Mouse (Mus musculus) embryonic facial prominence, embryonic 11.5 days (tissue): Measurements from ENCODE around the gene Pik3r5. TPM values are rescaled to one million over a fixed set of nuclear protein-coding genes. Genes with fewer than 3 reads are reported as not detected.

Source experiments
- ATAC-seq: fragments of 200-750 bp; cut with Nextera tagmentation; replicated peaks from 2 replicates; pipeline ENCODE4 v1.8.0; 2017; ENCODE audit warnings: low read depth; ENCODE audit not compliant: insufficient number of reproducible peaks, low FRiP score, low TSS enrichment
- DNase-seq: peaks from one replicate; pipeline ENCODE4 v3.0.0-alpha.2; 2015; ENCODE audit warnings: low spot score
- H3K27ac ChIP-seq: fragments of 300-500 bp; sonication (generic); replicated peaks from 2 replicates; pipeline ENCODE4 v1.5.1; 2014; ENCODE audit warnings: mild to moderate bottlenecking, low read depth, low read length, control low read depth
- H3K27me3 ChIP-seq: fragments of 300-500 bp; sonication (generic); 2 replicates; pipeline ENCODE4 v1.6.1; 2014; ENCODE audit warnings: mild to moderate bottlenecking, low read length, moderate library complexity, mixed read lengths; ENCODE audit not compliant: control insufficient read depth, insufficient read depth
- H3K36me3 ChIP-seq: fragments of 300-500 bp; sonication (generic); replicated peaks from 2 replicates; pipeline ENCODE4 v1.6.1; 2014; ENCODE audit warnings: low read depth, mild to moderate bottlenecking, low read length, moderate library complexity, mixed read lengths; ENCODE audit not compliant: control insufficient read depth, insufficient read depth
- H3K4me1 ChIP-seq: fragments of 300-500 bp; sonication (generic); 2 replicates; pipeline ENCODE4 v1.6.1; 2014; ENCODE audit warnings: low read length, mixed read lengths; ENCODE audit not compliant: control insufficient read depth, insufficient read depth
- H3K4me2 ChIP-seq: fragments of 300-500 bp; sonication (generic); 2 replicates; pipeline ENCODE4 v1.6.1; 2014; ENCODE audit warnings: low read depth, mild to moderate bottlenecking, control low read depth, low read length, moderate library complexity
- H3K4me3 ChIP-seq: fragments of 300-500 bp; sonication (generic); 2 replicates; pipeline ENCODE4 v1.5.1; 2014; ENCODE audit warnings: low read depth, low read length, control low read depth
- H3K9ac ChIP-seq: fragments of 300-500 bp; sonication (generic); replicated peaks from 2 replicates; pipeline ENCODE4 v1.6.1; 2014; ENCODE audit warnings: mild to moderate bottlenecking, control low read depth, low read length
- H3K9me3 ChIP-seq: fragments of 300-500 bp; sonication (generic); replicated peaks from 2 replicates; pipeline ENCODE4 v1.6.1; 2016; ENCODE audit warnings: mild to moderate bottlenecking, low read length, inconsistent platforms, mixed read lengths; ENCODE audit not compliant: control insufficient read depth
- WGBS: fragments of 180-500 bp; shearing (Covaris S2); extraction: QIAGEN DNeasy Blood & Tissue Kit; methylation state at CpG from one replicate; pipeline ENCODE4 v1.1.7; 2014; 5-methylcytosine and 5-hydroxymethylcytosine counted together
- polyA plus RNA-seq: library from polyadenylated mRNA; unstranded; fragments of >200 nt; fragmentation: Nextera tagmentation; extraction: Ambion mirVana; gene quantifications from 2 replicates; pipeline ENCODE4 v1.2.1, GENCODE M21; 2014

Gene Pik3r5
- polyA plus RNA-seq, 1 experiment from 2014 or later, result 0.66 TPM

GRCm38 (mm10) chr11:68432361-68433021, 570 bp downstream of the Pik3r5 start:
- DNase-seq (no peak), ATAC-seq (peak; percentile 58)
- no peaks in the 10 kb centered on the region for H3K36me3 ChIP-seq
- H3K4me1 ChIP-seq, result no peaks in the 10 kb centered on the region; the same call in 1 of the 2 replicates
- peak overlapping the region; percentile 34; the same call in 1 of the 2 replicates for H3K9ac ChIP-seq
- no peak overlapping the region for H3K27ac ChIP-seq
- WGBS, result 35% methylated on average over 23 of the region's 23 CpGs
- H3K4me3 ChIP-seq, result peak overlapping the region; percentile 42
- no peaks in the 10 kb centered on the region for H3K9me3 ChIP-seq
- H3K27me3 ChIP-seq, result peaks cover 5% of the 10 kb centered on the region
- H3K4me2 ChIP-seq, result peak overlapping the region; percentile 67

DNA sequence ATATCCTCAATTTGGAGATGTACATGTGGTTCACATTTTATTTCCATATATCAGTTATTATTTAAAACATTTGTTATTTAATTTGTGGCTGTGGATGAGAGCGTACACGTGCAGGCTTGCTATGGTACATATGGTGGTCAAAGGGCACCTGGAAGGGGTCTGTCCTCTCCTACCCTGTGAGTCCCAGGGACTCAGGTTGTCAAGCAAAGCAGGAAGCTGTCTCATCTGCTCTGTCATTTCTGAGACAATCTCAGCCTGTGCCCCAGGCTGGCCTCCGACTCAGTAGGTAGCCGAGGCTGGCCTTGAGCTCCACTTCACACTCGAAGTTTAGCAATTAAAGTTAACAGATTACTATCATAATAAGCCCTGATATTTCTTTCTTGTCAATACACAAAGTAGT, 1.6 kb downstream of the Pik3r5 start:
- no peak for DNase-seq
- ATAC-seq, result no peak
- no peak overlapping the region for H3K9ac ChIP-seq
- peaks cover 5% of the 10 kb centered on the region for H3K27me3 ChIP-seq
- H3K36me3 ChIP-seq, result no peaks in the 10 kb centered on the region
- H3K4me2 ChIP-seq, result no peak overlapping the region
- no peaks in the 10 kb centered on the region for H3K9me3 ChIP-seq
- H3K27ac ChIP-seq, result no peak overlapping the region
- 82% methylated on average over 5 of the region's 5 CpGs for WGBS
- H3K4me1 ChIP-seq, result no peaks in the 10 kb centered on the region; the same call in 1 of the 2 replicates
- H3K4me3 ChIP-seq, result no peak overlapping the region

GRCm38 (mm10) chr11:68434697-68435096, 2.8 kb downstream of the Pik3r5 start:
- no peaks in the 10 kb centered on the region for H3K36me3 ChIP-seq
- ATAC-seq (no peak), DNase-seq (no peak)
- H3K4me1 ChIP-seq, result no peaks in the 10 kb centered on the region; the same call in 1 of the 2 replicates
- H3K27ac ChIP-seq, result no peak overlapping the region
- H3K9me3 ChIP-seq, result no peaks in the 10 kb centered on the region
- H3K4me2 ChIP-seq, result no peak overlapping the region
- no peak overlapping the region for H3K4me3 ChIP-seq
- H3K9ac ChIP-seq, result no peak overlapping the region
- H3K27me3 ChIP-seq, result peaks cover 5% of the 10 kb centered on the region
- 89% methylated on average over 2 of the region's 2 CpGs for WGBS

- no peak for DNase-seq
- WGBS, result 85% methylated on average over 4 of the region's 4 CpGs
- H3K9me3 ChIP-seq, result no peaks in the 10 kb centered on the region
- no peak overlapping the region for H3K9ac ChIP-seq
- ATAC-seq, result no peak
- no peak overlapping the region for H3K4me2 ChIP-seq
- H3K4me3 ChIP-seq, result no peak overlapping the region
- no peaks in the 10 kb centered on the region for H3K36me3 ChIP-seq
- no peak overlapping the region for H3K27ac ChIP-seq
- peaks cover 5% of the 10 kb centered on the region for H3K27me3 ChIP-seq
- no peaks in the 10 kb centered on the region; the same call in 1 of the 2 replicates for H3K4me1 ChIP-seq
Observed at GRCm38 (mm10) chr11:68435601-68436000, 3.7 kb downstream of the Pik3r5 start.

GRCm38 (mm10) chr11:68436376-68436775, 4.5 kb downstream of the Pik3r5 start:
- no peaks in the 10 kb centered on the region; the same call in 1 of the 2 replicates for H3K4me1 ChIP-seq
- no peak overlapping the region for H3K27ac ChIP-seq
- H3K4me2 ChIP-seq, result no peak overlapping the region
- H3K27me3 ChIP-seq, result peaks cover 5% of the 10 kb centered on the region
- DNase-seq (no peak), ATAC-seq (no peak)
- 76% methylated on average over 5 of the region's 5 CpGs for WGBS
- H3K9me3 ChIP-seq, result no peaks in the 10 kb centered on the region
- H3K4me3 ChIP-seq, result no peak overlapping the region
- H3K9ac ChIP-seq, result no peak overlapping the region
- no peaks in the 10 kb centered on the region for H3K36me3 ChIP-seq

- Histone ChIP-seq H3K27me3 (no peaks in the 10 kb centered on the region), H3K4me1 (no peaks in the 10 kb centered on the region), H3K9ac (no peak overlapping the region), H3K4me3 (no peak overlapping the region), H3K36me3 (no peaks in the 10 kb centered on the region), H3K9me3 (no peaks in the 10 kb centered on the region), H3K4me2 (no peak overlapping the region), H3K27ac (no peak overlapping the region)
- DNase-seq (no peak), ATAC-seq (no peak)
- WGBS, result 78% methylated on average over 9 of the region's 9 CpGs
Observed at GRCm38 (mm10) chr11:68440100-68440499, 8.2 kb downstream of the Pik3r5 start.

DNA sequence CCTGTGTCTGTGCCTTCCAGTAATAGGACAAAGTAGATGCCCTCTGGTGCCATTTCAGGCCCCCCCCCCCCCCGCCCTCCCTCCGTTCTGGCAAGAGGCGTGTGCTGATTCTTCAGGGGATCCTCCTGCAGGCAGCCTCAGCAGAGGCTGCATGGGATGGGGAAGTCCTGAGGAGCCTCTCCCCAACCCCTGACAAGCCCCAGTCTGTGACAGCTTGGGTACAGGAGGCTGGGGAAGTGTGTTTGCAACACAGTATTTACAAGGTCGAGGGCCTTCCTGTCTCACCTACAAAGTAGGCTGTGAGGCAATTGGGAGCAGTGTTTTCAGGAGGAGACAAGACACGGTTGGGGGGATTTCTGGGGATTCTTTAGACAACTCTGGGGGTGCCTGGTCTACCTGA, 9.0 kb downstream of the Pik3r5 start:
- no peak for DNase-seq
- H3K9me3 ChIP-seq, result no peaks in the 10 kb centered on the region
- WGBS, result 76% methylated on average over 5 of the region's 5 CpGs
- H3K27ac ChIP-seq, result no peak overlapping the region
- H3K36me3 ChIP-seq, result no peaks in the 10 kb centered on the region
- H3K4me2 ChIP-seq, result no peak overlapping the region
- no peaks in the 10 kb centered on the region for H3K27me3 ChIP-seq
- no peaks in the 10 kb centered on the region for H3K4me1 ChIP-seq
- H3K9ac ChIP-seq, result no peak overlapping the region
- H3K4me3 ChIP-seq, result no peak overlapping the region
- no peak for ATAC-seq

GRCm38 (mm10) chr11:68442346-68442745, 10.4 kb downstream of the Pik3r5 start:
- H3K9me3 ChIP-seq, result no peaks in the 10 kb centered on the region
- DNase-seq (no peak), ATAC-seq (no peak)
- WGBS, result 85% methylated on average over 8 of the region's 8 CpGs
- H3K27me3 ChIP-seq, result no peaks in the 10 kb centered on the region
- H3K9ac ChIP-seq, result no peak overlapping the region
- no peaks in the 10 kb centered on the region for H3K4me1 ChIP-seq
- no peak overlapping the region for H3K27ac ChIP-seq
- no peak overlapping the region for H3K4me3 ChIP-seq
- no peaks in the 10 kb centered on the region for H3K36me3 ChIP-seq
- no peak overlapping the region for H3K4me2 ChIP-seq
